Mouse (Mus musculus) midbrain, embryonic 13.5 days (tissue): Measurements from ENCODE around the gene Gm5592. TPM values are rescaled to one million over a fixed set of nuclear protein-coding genes. Genes with fewer than 3 reads are reported as not detected.
"Not testable (repeated sequence)": the region's sequence is repeated elsewhere in the genome, so short reads cannot be mapped to it uniquely, and the experiment has no call there.

Experiments used
- ATAC-seq: fragments of 200-750 bp; cut with Nextera tagmentation; 2 replicates; pipeline ENCODE4 v1.8.0; 2017; ENCODE audit warnings: mild to moderate bottlenecking, moderate TSS enrichment, moderate library complexity
- H3K27ac ChIP-seq: fragments of 300-500 bp; sonication (generic); 2 replicates; pipeline ENCODE4 v1.5.1; 2015; ENCODE audit warnings: inconsistent platforms, mild to moderate bottlenecking, moderate library complexity
- H3K27me3 ChIP-seq: fragments of 300-500 bp; sonication (generic); 2 replicates; pipeline ENCODE4 v1.6.1; 2015; ENCODE audit warnings: mild to moderate bottlenecking, inconsistent platforms
- H3K36me3 ChIP-seq: fragments of 300-500 bp; sonication (generic); 2 replicates; pipeline ENCODE4 v1.6.1; 2015; ENCODE audit warnings: mild to moderate bottlenecking, inconsistent platforms
- H3K4me1 ChIP-seq: fragments of 300-500 bp; sonication (generic); replicated peaks from 2 replicates; pipeline ENCODE4 v1.6.1; 2015; ENCODE audit warnings: inconsistent platforms
- H3K4me2 ChIP-seq: fragments of 300-500 bp; sonication (generic); replicated peaks from 2 replicates; pipeline ENCODE4 v1.6.1; 2015; ENCODE audit warnings: moderate library complexity, mild to moderate bottlenecking, inconsistent platforms
- H3K4me3 ChIP-seq: fragments of 300-500 bp; sonication (generic); replicated peaks from 2 replicates; pipeline ENCODE4 v1.5.1; 2015; ENCODE audit warnings: mild to moderate bottlenecking, inconsistent platforms
- H3K9ac ChIP-seq: fragments of 300-500 bp; sonication (generic); replicated peaks from 2 replicates; pipeline ENCODE4 v1.6.1; 2015; ENCODE audit warnings: mild to moderate bottlenecking, inconsistent platforms
- H3K9me3 ChIP-seq: fragments of 300-500 bp; sonication (generic); 2 replicates; pipeline ENCODE4 v1.6.1; 2016; ENCODE audit warnings: mild to moderate bottlenecking, inconsistent platforms
- WGBS: fragments of 180-500 bp; shearing (Covaris S2); methylation state at CpG from one replicate; pipeline ENCODE4 v1.1.7; 2015; 5-methylcytosine and 5-hydroxymethylcytosine counted together
- polyA plus RNA-seq: library from polyadenylated mRNA; unstranded; fragments of >200 nt; fragmentation: Nextera tagmentation; extraction: Ambion mirVana; gene quantifications from 2 replicates; pipeline ENCODE4 v1.2.1, GENCODE M21; 2015

Gene Gm5592
- not detected in 2 replicates for polyA plus RNA-seq

DNA sequence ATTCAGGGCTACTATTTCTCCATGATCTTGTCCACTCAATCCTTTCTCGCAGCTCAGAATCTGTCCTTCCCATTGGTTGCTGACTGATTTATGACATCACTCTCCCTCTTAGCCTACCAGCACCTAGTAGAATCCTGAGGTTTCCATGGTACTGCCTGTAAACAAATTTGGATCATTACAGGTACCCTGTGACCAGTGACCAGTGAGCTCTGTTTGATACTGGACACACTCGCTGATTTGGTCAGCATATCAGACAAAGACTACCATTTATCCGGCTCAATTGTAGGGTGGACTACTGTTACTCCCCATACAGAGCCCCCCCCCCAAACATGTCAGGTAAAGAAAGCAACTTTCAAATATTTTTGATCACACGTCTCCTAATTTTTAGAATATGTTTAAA, at the start of gene Gm5592:
Gene Gm5592 (plus strand): TSS at position 301 of the 400 bp plus-strand sequence.
- H3K4me3 ChIP-seq, H3K27ac ChIP-seq, H3K4me2 ChIP-seq, H3K27me3 ChIP-seq, H3K9ac ChIP-seq, H3K4me1 ChIP-seq, ATAC-seq, H3K36me3 ChIP-seq: not testable (repeated sequence)
- WGBS = 83% methylated on average over 4 of the region's 4 CpGs
- H3K9me3 ChIP-seq = peaks cover 12% of the 10 kb centered on the region; the same call in 1 of the 2 replicates

- not testable (repeated sequence) for ATAC-seq, H3K36me3 ChIP-seq, H3K9ac ChIP-seq, H3K27me3 ChIP-seq, H3K4me1 ChIP-seq, H3K27ac ChIP-seq, H3K4me2 ChIP-seq, H3K9me3 ChIP-seq, H3K4me3 ChIP-seq
- 87% methylated on average over 2 of the region's 2 CpGs for WGBS
Observed at GRCm38 (mm10) chr7:41155806-41156205, 2.2 kb downstream of the Gm5592 start.

GRCm38 (mm10) chr7:41157879-41158278, 4.2 kb downstream of the Gm5592 start:
- not testable (repeated sequence) for ATAC-seq, H3K4me2 ChIP-seq, H3K9ac ChIP-seq, H3K36me3 ChIP-seq, H3K27ac ChIP-seq, H3K4me1 ChIP-seq, H3K9me3 ChIP-seq, H3K27me3 ChIP-seq, H3K4me3 ChIP-seq
- no CpG with 5 or more reads among the region's 1 CpGs for WGBS

- H3K4me3 ChIP-seq, H3K9ac ChIP-seq, H3K9me3 ChIP-seq, H3K27ac ChIP-seq, H3K4me1 ChIP-seq, H3K27me3 ChIP-seq, H3K4me2 ChIP-seq, ATAC-seq, H3K36me3 ChIP-seq: not testable (repeated sequence)
- 57% methylated on average over 2 of the region's 2 CpGs for WGBS
Observed at GRCm38 (mm10) chr7:41158562-41158961, 4.9 kb downstream of the Gm5592 start.

DNA sequence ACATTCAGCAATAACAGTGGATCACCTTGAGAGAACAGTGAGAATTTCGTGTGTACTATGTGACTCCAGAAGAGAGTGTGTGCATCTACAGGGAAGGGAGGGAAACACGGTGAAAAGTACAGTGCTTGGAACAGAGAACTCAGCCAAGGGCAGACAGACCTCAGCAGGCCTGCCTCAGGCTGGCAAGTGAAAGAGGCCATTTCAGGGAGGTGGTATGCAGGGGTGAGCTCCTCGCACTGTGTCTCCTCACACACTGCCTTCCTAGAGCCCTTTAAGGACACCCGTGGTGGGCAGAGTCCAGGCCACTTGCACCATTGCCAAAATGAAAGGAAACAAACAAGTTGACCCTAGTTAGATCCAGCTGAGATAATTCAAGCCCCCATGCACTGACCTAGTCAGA, 40.0 kb downstream of the Gm5592 start:
- 72% methylated on average over 4 of the region's 4 CpGs for WGBS
- no peaks in the 10 kb centered on the region for H3K4me1 ChIP-seq
- no peak overlapping the region for H3K4me2 ChIP-seq
- ATAC-seq = no peak
- no peak overlapping the region for H3K27ac ChIP-seq
- no peak overlapping the region for H3K9ac ChIP-seq
- H3K9me3 ChIP-seq = peaks cover 6% of the 10 kb centered on the region; the same call in 1 of the 2 replicates
- no peak overlapping the region for H3K4me3 ChIP-seq
- no peaks in the 10 kb centered on the region for H3K27me3 ChIP-seq
- H3K36me3 ChIP-seq = no peaks in the 10 kb centered on the region

Other genes with a start within 250 kb of the Gm5592 start
- gene 4930433I11Rik, start 166.3 kb upstream of the Gm5592 start, polyA plus RNA-seq = not detected in 2 replicates
- gene Gm4884, start 121.1 kb upstream of the Gm5592 start, polyA plus RNA-seq = not detected in 2 replicates
- gene AI987944, start 239.5 kb downstream of the Gm5592 start, polyA plus RNA-seq = 7.4 and 9.4 TPM in 2 replicates